In the genomic region with DNA sequence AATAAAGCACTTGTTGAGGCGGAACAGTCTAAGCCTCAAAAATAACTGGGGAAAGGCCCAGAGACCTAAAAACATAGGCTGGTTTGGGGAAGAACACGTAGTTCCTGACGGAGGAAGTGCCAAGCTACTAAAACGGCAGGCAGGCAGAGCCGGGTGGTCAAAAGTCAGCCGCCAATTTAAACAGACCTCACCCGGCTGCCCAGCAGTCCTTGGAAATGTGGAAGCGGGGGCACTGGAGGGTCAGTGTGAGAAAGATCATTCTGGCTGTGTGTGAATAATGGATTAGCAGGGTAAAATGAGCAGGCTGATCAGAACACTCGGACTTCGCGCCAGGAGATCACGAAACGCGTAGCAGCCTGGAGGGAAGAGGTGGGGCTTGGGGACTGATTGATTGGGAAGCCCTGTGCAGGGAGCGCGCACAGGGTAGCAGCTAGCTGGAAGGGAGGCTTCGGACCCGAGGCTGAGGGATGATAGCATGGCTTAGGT, we compare ENCODE assay signal across 1 mouse cellular context.
A peak's percentile ranks its signal among the peaks of the same experiment; 100 is the strongest.
TF ChIP-seq lines count a peak whose summit lies in the region.

No protein-coding gene starts in this region.

TF ChIP-seq in CH12.LX, 34 proteins besides CTCF, POLR2A, EP300 and RAD21:
- TF ChIP-seq MXI1 (IDR thresholded peaks at IDR 0.05; ENCODE audit: low read depth, low read length) (peak; percentile 36; the same call in 1 of the 2 replicates), ELF1 (IDR thresholded peaks at IDR 0.05; ENCODE audit: low read depth, low read length) (no peak), SIN3A (IDR thresholded peaks at IDR 0.05; ENCODE audit: low read length) (no peak), MYC (IDR thresholded peaks at IDR 0.05; ENCODE audit: low read depth, low read length) (0 out of 2 replicates have a peak, but pooled peaks have one; percentile 16), MEF2A (IDR thresholded peaks at IDR 0.05; ENCODE audit: borderline replicate concordance, low read depth, low read length) (0 out of 2 replicates have a peak, but pooled peaks have one; percentile 40), ZMIZ1 (IDR thresholded peaks at IDR 0.05; ENCODE audit: low read depth, low read length) (no peak; the same call in 1 of the 2 replicates), IRF4 (IDR thresholded peaks at IDR 0.05; ENCODE audit: low read depth, low read length) (0 out of 2 replicates have a peak, but pooled peaks have one; percentile 11), NRF1 (IDR thresholded peaks at IDR 0.05; ENCODE audit: low read depth, low read length) (no peak), POLR2AphosphoS2 (IDR thresholded peaks at IDR 0.05; ENCODE audit: low read depth, low read length) (no peak; the same call in 1 of the 2 replicates), MAX (IDR thresholded peaks at IDR 0.05; ENCODE audit: low read length) (peak; percentile 66; the same call in 1 of the 2 replicates), CHD2 (IDR thresholded peaks at IDR 0.05; ENCODE audit: low read length) (no peak), TCF12 (IDR thresholded peaks at IDR 0.05; ENCODE audit: low read depth, low read length) (peak; percentile 49; the same call in 1 of the 2 replicates), BHLHE40 (IDR thresholded peaks at IDR 0.05; ENCODE audit: low read depth, low read length) (no peak; the same call in 1 of the 2 replicates), E2F4 (IDR thresholded peaks at IDR 0.05; ENCODE audit: insufficient replicate concordance, low read depth, low read length) (peak; percentile 73; the same call in 1 of the 2 replicates), NELFE (IDR thresholded peaks at IDR 0.05; ENCODE audit: low read depth, low read length) (peak; percentile 51; the same call in 1 of the 2 replicates), HCFC1 (IDR thresholded peaks at IDR 0.05; ENCODE audit: low read depth, low read length) (0 out of 2 replicates have a peak, but pooled peaks have one; percentile 24), PAX5 (IDR thresholded peaks at IDR 0.05; ENCODE audit: low read length) (no peak), ZC3H11A (IDR thresholded peaks at IDR 0.05; ENCODE audit: low read depth, low read length) (no peak), TBP (conservative IDR thresholded peaks at IDR 0.05; ENCODE audit: low read depth, low read length) (0 out of 2 replicates have a peak, but pooled peaks have one; percentile 18)
TF ChIP-seq in CH12.LX: peak in this region for 10.
